Mouse (Mus musculus): ENCODE measurements around the gene Cdkal1.
A peak's percentile ranks its signal among the peaks of the same experiment; 100 is the strongest.

Cdkal1 gene

DNA sequence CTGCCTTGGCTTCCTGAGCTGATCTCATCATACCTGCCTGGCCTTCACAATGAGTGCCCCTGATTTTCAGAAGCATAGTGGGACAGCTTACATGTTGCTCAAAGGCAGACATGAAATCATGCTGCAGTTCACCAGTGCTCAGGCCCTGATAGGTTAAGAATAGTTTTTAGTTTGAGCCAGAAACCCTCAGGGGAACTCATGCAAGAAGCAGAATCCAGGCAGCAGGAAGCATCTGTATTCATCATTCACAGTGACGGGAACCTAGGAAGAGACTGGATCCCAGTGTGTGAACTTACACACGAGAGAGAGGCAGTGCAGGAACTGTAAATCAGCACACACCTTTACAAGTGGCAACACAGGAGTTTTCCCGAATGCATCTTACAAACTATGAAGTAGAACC lies 441.0 kb downstream of the Cdkal1 start:
- no peak for DNase-seq (ENCODE audit: low spot score in 2 of 2)

- no peak for DNase-seq (ENCODE audit: low spot score in 2 of 2)
Observed at GRCm38 (mm10) chr13:29411176-29411575, 444.3 kb downstream of the Cdkal1 start.

GRCm38 (mm10) chr13:29407619-29408018 lies 447.9 kb downstream of the Cdkal1 start:
- DNase-seq (ENCODE audit: low spot score in 2 of 2): no peak

GRCm38 (mm10) chr13:29405316-29405715 lies 450.2 kb downstream of the Cdkal1 start:
- no peak for DNase-seq (ENCODE audit: low spot score in 2 of 2)

- DNase-seq (ENCODE audit: low spot score in 2 of 2): no peak
Observed at GRCm38 (mm10) chr13:29403217-29403616, 452.3 kb downstream of the Cdkal1 start.

- no peak for DNase-seq (ENCODE audit: low spot score in 2 of 2)
Observed at GRCm38 (mm10) chr13:29402526-29403040, 452.9 kb downstream of the Cdkal1 start.

DNA sequence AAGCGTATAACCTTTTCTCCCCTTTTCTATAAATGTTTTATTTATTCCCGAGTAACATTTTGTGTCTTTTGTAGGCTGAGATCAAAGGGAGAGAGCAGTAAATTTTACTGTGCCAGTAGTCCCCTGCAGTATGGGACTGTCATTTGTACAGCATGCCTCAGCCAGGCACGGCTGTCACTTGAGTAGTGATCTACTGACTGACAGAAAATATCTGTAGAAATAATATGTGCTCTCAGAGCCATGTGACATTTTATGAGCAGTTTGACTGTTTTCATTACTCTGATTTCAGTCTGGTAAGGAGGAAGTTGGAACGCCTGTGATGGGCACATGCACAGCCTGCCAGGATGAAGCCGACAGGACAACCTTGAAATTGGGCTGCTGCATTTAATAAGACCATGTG lies 455.6 kb downstream of the Cdkal1 start:
- no peak for DNase-seq (ENCODE audit: low spot score in 2 of 2)

GRCm38 (mm10) chr13:29398456-29398855 lies 457.0 kb downstream of the Cdkal1 start:
- DNase-seq (ENCODE audit: low spot score in 2 of 2): no peak

DNA sequence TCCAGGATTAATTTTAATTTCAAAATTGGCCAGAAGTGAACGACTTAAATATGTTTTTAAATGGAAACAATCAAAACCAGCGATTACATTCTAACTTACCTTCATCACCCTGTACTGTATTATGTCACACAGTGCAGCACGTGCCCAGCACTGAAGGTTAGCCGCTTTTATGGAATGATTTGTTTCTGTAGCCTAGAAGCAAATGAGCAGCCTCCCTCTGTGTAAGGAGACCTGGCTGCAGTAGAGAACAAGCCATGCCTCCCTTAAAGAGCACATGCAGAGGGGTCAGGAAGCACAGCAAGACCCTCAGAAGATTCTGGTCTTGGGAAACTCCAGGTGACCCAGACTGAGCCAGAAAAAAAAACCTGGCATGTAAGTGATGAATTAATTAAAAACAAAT lies 459.8 kb downstream of the Cdkal1 start:
- no peak for DNase-seq (ENCODE audit: low spot score in 2 of 2)

- DNase-seq (ENCODE audit: low spot score in 2 of 2): peak; percentile 27 to 57
Observed at GRCm38 (mm10) chr13:29390025-29390424, 465.4 kb downstream of the Cdkal1 start.

DNA sequence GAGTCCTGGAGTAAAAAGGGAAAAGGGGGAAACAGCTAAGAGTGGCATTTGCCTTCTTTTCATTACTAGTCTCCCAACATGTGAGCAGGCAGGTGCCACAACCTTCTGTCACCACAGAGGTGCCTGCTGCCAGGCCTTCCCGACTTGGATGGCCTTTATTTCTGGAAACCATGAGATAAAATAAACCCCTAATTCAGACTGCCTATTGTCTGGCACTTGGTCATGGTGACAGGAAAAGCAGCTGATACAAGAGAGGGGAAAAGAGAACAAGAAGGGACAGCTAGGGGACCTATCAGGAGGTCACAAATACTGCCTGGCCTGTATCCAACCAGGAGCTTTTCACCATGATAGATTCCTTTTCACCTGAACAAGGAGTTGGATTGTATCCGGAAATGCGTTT lies 466.6 kb downstream of the Cdkal1 start:
- DNase-seq (ENCODE audit: low spot score in 2 of 2): no peak

DNA sequence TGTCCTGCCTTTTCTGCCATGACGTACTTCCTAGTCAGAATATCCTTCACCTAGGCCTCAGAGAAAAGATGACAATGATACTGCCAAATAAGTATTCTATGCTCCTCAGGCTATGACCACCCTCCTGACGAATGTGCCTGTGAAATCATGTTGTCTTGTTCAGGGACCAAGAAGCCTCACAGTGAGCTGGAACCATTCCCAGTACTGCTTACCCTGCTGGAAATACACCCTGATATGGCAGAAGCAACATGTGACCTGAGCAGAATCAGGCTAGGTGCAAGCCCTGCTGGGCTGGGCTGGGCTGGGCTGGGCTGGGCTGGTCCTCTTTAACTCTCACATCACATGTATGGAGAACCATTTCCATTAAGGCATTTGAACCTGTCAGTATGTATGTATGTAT lies 477.9 kb downstream of the Cdkal1 start:
- no peak for DNase-seq (ENCODE audit: low spot score in 2 of 2)

DNA sequence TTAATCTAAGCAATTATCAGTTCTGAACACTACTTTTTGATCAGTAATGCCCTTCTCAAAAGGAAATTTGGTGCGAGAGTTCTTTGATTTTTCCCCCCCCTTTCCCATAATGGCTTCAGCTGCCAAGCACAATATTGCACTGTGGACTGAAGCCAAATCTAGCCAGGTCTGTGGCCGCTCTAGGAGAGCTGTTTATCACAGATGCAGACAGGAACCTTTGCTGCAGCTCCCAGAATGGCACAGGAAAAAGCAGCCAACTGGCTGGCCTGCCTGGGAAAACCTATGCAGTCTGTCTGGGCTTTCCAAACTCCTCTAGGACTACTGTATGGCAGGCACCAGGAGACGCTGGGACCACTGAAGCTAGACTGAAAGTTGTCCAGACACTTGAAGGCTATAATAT lies 483.6 kb downstream of the Cdkal1 start:
- DNase-seq (ENCODE audit: low spot score in 2 of 2): no peak

- DNase-seq (ENCODE audit: low spot score in 2 of 2): no peak
Observed at GRCm38 (mm10) chr13:29371466-29371771, 484.1 kb downstream of the Cdkal1 start.

GRCm38 (mm10) chr13:29370731-29371465 lies 484.6 kb downstream of the Cdkal1 start:
- DNase-seq (ENCODE audit: low spot score in 2 of 2): no peak

- DNase-seq (ENCODE audit: low spot score in 2 of 2): no peak
Observed at GRCm38 (mm10) chr13:29368806-29369205, 486.7 kb downstream of the Cdkal1 start.

DNA sequence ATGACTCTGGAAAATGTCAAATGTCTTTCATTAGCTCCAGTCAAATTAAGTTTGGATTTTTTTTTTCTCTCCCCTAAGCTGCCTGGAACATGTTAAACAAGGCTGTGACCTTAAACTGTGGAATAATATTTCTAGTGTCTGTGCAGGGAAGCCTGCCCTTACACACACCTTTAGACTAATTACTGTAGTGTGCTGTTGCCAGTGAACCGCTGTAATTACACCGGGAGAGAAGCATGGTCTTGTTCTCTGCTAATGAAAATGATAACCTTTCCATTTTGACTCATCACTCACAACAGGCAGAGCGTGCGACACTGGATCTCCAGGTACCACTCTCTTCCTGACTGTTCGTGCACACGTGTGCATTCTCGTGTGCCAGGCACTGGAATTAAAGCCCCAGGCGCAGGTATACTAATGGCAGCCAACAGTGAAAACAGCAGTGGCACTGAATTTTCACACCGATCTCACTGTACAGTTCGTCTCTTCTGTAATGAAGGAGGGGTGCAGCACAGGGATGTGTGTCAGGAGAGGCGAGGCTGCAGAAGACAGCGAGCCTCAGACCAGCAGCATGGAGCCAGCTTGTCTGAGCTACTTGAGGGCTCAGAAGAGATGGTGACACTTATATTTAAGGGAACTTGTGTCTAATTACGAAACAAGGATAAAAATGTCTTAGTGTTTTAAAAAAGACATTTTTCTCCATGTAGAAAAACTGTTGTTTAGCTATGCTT lies 490.4 kb downstream of the Cdkal1 start:
- no peak for DNase-seq (ENCODE audit: low spot score in 2 of 2)

DNA sequence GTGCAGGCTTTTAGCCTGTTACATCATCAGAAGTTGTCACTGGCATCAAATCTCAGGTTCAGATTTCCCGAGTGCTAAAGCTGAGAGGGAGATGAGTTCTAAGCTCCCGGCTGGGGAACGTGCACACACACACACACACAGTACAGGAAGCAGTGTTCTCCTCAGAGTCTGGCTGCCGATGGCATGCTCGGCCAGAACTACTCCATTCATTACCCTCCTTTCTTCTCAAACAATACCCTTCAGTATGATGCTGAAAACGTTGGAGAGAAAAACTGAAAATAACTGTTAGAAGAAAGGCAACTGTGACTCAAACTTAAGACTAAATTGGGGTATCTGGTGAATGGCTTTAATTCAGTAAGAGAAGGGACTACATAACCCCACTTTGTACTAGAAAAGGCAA lies 491.5 kb downstream of the Cdkal1 start:
- no peak for DNase-seq (ENCODE audit: low spot score in 2 of 2)

DNA sequence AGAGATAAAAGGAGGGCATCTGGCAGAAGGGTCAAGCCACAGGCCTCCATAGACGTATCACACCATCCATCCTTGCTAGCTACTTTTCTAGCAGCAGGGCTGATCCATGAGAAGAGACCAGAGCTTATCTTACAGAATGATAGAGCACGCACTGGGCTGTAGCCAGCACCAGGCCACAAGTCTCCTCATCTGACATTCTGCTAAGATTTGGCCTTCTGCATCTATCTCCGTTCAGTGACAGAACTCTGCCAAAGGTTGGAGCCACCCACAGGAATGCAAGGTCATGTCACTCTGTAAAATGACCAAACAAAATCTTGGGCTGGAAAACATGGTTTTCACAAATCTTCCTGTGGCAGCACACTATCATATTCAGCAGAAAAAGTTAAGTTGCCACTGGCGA lies 493.6 kb downstream of the Cdkal1 start:
- no peak for DNase-seq (ENCODE audit: low spot score in 2 of 2)

DNA sequence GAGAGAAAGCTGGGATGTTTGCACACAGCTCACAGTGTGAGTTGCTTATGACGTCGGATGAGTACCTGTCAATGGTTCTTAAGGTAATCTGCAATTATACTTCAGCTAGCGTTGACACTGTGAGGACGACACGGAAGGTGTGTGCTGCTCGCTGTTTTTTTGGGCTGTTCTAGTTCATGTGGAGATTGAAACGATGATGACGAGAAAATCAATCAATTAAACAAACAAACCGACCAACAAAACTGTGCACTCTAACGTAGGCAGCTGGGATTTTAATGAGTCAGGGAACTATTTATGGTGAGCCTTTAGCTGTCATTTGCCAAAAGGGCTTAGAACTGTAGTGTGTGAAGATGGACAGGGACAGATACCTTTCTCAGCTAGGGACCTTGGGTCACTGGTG lies 494.6 kb downstream of the Cdkal1 start:
- DNase-seq (ENCODE audit: low spot score in 2 of 2): no peak

DNA sequence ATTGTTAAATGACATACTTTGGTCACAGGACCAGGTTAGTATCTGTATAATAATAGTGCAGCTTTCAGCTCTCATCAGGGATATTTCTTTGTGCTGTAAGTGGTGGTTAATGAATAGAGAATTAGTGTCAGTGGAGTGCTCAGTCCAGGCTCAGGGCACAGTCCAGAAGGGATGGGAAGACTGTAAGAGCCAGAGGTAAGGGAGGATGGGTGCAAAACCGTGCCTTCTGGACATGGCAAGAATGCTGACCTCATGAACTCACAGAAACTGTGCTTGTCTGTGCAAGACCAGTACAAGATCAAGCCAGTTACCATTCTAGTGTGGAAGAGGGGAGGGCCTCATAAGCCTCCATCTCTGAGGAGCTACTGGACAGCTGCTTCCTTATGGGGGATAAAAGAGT lies 496.1 kb downstream of the Cdkal1 start:
- DNase-seq (ENCODE audit: low spot score in 2 of 2): no peak

DNA sequence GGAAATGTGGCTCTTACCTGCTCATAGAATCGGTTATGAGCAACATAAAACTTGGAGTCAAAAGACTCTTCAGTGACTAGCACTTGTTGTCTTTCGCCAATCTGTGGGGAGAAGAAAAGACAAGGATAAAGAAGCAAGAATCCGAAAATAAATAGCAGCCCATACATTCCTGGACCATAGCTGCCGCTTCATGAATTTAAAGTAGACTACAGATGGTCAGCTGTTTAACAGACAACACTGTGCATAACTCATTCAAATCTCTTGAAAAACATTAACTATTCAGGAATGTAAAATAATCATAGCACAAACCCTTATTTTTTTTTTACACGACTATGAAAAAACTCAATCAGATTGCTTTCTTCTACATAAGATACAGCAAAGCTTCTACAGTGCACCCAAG lies 498.0 kb downstream of the Cdkal1 start:
- no peak for DNase-seq (ENCODE audit: low spot score in 2 of 2)

GRCm38 (mm10) chr13:29356158-29356485 lies 499.4 kb downstream of the Cdkal1 start:
- no peak for DNase-seq (ENCODE audit: low spot score in 2 of 2)

All from frontal cortex, postnatal 36 days (tissue).